Mouse (Mus musculus): ENCODE results near the gene B4galnt3.

DNA sequence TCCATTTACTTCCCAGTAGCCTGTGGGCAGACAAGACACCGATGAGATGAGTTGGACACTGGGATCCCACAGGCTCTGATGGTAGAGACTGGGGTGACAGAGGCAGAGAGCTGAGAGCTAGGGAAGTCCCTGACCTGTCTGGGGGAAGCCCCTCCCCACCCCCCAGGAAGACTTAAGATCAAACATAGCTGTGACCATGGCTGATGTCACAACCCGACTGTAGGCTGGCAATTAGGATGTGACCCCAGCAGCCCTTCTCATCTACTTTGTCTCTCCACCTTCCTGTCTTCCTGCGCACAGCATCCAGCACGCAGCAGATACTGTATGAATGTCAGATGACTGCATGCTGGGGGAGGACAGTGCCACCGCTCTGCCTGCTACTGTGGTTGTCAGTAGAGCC, 87.8 kb downstream of the B4galnt3 start:
- TF ChIP-seq EP300 (IDR thresholded peaks at IDR 0.05; ENCODE audit: low read depth) (no peak), CTCF (IDR thresholded peaks at IDR 0.05; ENCODE audit: low read depth) (no peak)
